Mouse (Mus musculus) kidney, adult 2 months (tissue): ENCODE measurements around the gene Galnt2.

Source experiments
- CTCF ChIP-seq: fragments of 200-500 bp; conservative IDR thresholded peaks from 2 replicates; pipeline ENCODE4 v1.5.1; 2011; ENCODE audit warnings: low read depth, mild to moderate bottlenecking, control low read depth, low read length, moderate library complexity, mixed read lengths; ENCODE audit not compliant: insufficient read depth, insufficient read length
- POLR2A ChIP-seq: fragments of 200-500 bp; IDR thresholded peaks from one replicate; pipeline ENCODE4 v1.6.1; 2011; ENCODE audit warnings: low read depth, low read length, control low read depth

DNA sequence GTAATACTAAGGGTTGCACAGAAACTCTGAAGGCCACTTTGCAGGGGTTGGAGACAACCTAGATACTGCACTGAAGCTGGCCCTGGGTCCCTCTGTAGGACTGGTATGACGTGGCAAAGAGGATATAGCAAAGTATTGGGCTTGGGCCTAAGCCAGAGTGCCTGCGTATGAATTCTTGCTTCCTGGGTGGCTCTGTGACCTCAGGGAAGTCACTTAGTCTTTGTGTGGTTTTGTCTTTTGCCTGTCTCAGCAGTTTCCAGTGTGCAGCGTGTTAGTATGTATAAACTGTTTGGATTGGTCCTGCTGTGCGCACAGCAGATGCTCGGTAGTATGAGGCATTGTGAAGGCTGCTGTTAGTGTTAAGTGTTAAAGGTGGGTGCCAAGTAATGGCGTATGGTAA lies 11.0 kb downstream of the Galnt2 start:
- no peak for TF ChIP-seq CTCF
- no peak for TF ChIP-seq POLR2A
